Mouse (Mus musculus): Measurements from ENCODE around the gene Zg16. TPM values are rescaled to one million over a fixed set of nuclear protein-coding genes. Genes with fewer than 3 reads are reported as not detected.

Zg16 gene
- polyA plus RNA-seq, 1 experiment from 2014 or later = not detected

- Histone ChIP-seq H3K27ac (no peak overlapping the region), H3K4me1 (replicated peaks) (peaks cover 24% of the 10 kb centered on the region)
Observed at GRCm38 (mm10) chr7:127116331-127116935, 29.3 kb upstream of the Zg16 start.

DNA sequence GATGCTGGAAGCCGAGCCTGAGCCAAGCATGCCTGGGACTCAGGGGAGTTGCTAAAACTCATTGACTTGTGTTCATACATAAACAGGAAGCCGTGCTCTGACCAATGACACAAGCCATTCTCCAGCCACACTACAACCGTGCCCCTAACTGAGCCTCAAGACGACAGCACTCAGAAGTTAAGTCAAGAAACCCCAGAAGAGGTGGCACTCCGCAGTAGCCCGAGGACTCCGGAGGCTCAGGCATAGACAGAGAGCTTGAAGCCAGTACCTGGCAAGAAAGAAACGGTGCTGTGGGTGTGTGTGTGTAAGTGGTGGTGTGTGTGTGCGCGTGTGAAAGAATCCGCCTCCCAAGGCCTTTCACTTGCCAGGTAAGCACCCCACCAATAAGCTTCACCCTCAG lies 27.8 kb upstream of the Zg16 start:
- Histone ChIP-seq H3K36me3 (no peaks in the 10 kb centered on the region), H3K4me1 (replicated peaks) (peaks cover 21% of the 10 kb centered on the region), H3K27me3 (peaks cover 6% of the 10 kb centered on the region), H3K9ac (replicated peaks) (no peak overlapping the region), H3K9me3 (no peaks in the 10 kb centered on the region), H3K4me3 (replicated peaks) (no peak overlapping the region), H3K27ac (no peak overlapping the region), H3K4me2 (no peak overlapping the region)
- no peak for ATAC-seq (ENCODE audit: insufficient number of reproducible peaks, insufficient read depth, low FRiP score, low TSS enrichment, low read depth)
- WGBS = 83% methylated on average over 11 of the region's 11 CpGs

More at GRCm38 (mm10) chr7:127116331-127116935, 29.3 kb upstream of the Zg16 start:
- peaks cover 21% of the 10 kb centered on the region for H3K27me3 ChIP-seq
- H3K9ac ChIP-seq (replicated peaks) = 0 out of 2 replicates have a peak overlapping the region, but pooled peaks have one; percentile 31
- no peaks in the 10 kb centered on the region for H3K36me3 ChIP-seq
- ATAC-seq (ENCODE audit: insufficient number of reproducible peaks, insufficient read depth, low FRiP score, low TSS enrichment, low read depth) = no peak
- WGBS = 61% methylated on average over 11 of the region's 11 CpGs
- H3K9me3 ChIP-seq = no peaks in the 10 kb centered on the region
- H3K4me2 ChIP-seq = no peak overlapping the region
- H3K4me3 ChIP-seq (replicated peaks) = no peak overlapping the region

- no peak overlapping the region for H3K4me2 ChIP-seq
- no peak for ATAC-seq (ENCODE audit: insufficient number of reproducible peaks, insufficient read depth, low FRiP score, low TSS enrichment, low read depth)
Observed at GRCm38 (mm10) chr7:127113614-127114259, 26.6 kb upstream of the Zg16 start.

DNA sequence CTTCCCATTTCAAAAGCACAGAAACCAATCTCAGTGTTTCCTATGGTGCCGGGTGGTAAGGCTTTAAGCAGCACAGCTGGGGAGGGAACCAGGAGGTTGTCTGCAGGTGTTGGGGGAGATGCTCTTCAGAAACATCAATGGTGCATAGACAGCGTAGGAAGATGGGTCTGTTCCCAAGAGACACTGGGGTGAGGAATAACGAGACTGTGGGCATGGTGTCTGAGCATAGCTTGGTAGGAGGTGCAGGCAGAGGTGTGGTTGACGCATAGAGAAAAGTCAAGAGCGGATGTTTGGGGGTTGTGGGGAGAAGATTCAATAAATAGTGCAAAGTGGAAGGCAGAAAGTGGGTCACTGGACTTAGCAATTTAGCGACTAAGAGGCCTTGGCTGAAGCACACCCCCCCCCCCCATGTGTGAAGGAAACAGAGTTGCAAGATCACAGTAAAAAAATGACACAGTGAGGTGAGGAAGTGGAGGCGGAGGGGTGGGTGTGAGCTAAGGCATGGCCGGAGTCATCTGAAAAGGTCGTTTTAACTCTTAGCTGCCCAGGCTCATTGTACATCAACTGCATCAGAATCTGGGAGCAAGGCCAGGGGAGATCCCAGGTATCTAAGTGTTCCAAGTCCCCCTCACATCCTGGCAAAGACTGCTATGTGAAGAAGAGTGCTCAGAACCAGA lies 25.9 kb upstream of the Zg16 start:
- Histone ChIP-seq H3K9ac (replicated peaks) (no peak overlapping the region), H3K4me2 (no peak overlapping the region), H3K27ac (no peak overlapping the region), H3K4me1 (replicated peaks) (peaks cover 19% of the 10 kb centered on the region; the same call in 1 of the 2 replicates), H3K4me3 (replicated peaks) (no peak overlapping the region), H3K27me3 (no peaks in the 10 kb centered on the region; the same call in 1 of the 2 replicates), H3K9me3 (no peaks in the 10 kb centered on the region), H3K36me3 (no peaks in the 10 kb centered on the region)
- ATAC-seq (ENCODE audit: insufficient number of reproducible peaks, insufficient read depth, low FRiP score, low TSS enrichment, low read depth) = no peak
- WGBS = 38% methylated on average over 9 of the region's 9 CpGs

More at GRCm38 (mm10) chr7:127113614-127114259, 26.6 kb upstream of the Zg16 start:
- H3K27ac ChIP-seq = no peak overlapping the region
- 53% methylated on average over 12 of the region's 12 CpGs for WGBS
- no peak overlapping the region for H3K9ac ChIP-seq (replicated peaks)
- H3K27me3 ChIP-seq = no peaks in the 10 kb centered on the region; the same call in 1 of the 2 replicates
- H3K4me1 ChIP-seq (replicated peaks) = peaks cover 21% of the 10 kb centered on the region
- no peaks in the 10 kb centered on the region for H3K36me3 ChIP-seq
- no peaks in the 10 kb centered on the region for H3K9me3 ChIP-seq
- no peak overlapping the region for H3K4me3 ChIP-seq (replicated peaks)

- ATAC-seq (ENCODE audit: insufficient number of reproducible peaks, insufficient read depth, low FRiP score, low TSS enrichment, low read depth) = no peak
- 79% methylated on average over 12 of the region's 12 CpGs for WGBS
- no peak overlapping the region for H3K4me2 ChIP-seq
- H3K9me3 ChIP-seq = no peaks in the 10 kb centered on the region
- H3K4me3 ChIP-seq (replicated peaks) = no peak overlapping the region
- no peaks in the 10 kb centered on the region; the same call in 1 of the 2 replicates for H3K27me3 ChIP-seq
- H3K9ac ChIP-seq (replicated peaks) = no peak overlapping the region
- H3K4me1 ChIP-seq (replicated peaks) = peaks cover 12% of the 10 kb centered on the region; the same call in 1 of the 2 replicates
- H3K27ac ChIP-seq = no peak overlapping the region
- H3K36me3 ChIP-seq = no peaks in the 10 kb centered on the region
Observed at GRCm38 (mm10) chr7:127112251-127112841, 25.2 kb upstream of the Zg16 start.

DNA sequence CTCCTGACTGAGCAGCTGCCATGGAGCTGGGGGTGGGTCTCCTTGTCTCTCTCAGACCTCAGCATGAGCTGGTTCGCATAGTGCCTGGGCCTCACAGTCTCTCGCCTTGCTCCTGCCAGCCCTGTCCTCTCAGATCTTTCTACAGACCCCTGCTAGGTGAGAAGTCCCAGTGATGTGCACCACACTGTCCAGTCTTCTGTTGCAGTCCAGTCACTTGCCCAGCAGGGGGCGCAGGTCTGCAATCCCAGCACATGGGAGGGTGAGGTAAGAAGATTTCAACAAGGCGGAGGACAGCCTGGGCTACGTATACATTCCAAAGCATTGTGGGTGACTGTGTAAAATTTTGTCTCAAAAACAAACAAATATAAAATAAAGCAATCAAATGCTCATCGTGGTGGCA lies 24.3 kb upstream of the Zg16 start:
- Histone ChIP-seq H3K27me3 (no peaks in the 10 kb centered on the region; the same call in 1 of the 2 replicates), H3K9me3 (no peaks in the 10 kb centered on the region), H3K27ac (no peak overlapping the region), H3K36me3 (no peaks in the 10 kb centered on the region), H3K4me3 (replicated peaks) (no peak overlapping the region), H3K9ac (replicated peaks) (no peak overlapping the region), H3K4me1 (replicated peaks) (peaks cover 10% of the 10 kb centered on the region; the same call in 1 of the 2 replicates), H3K4me2 (no peak overlapping the region)
- WGBS = 39% methylated on average over 6 of the region's 6 CpGs
- ATAC-seq (ENCODE audit: insufficient number of reproducible peaks, insufficient read depth, low FRiP score, low TSS enrichment, low read depth) = no peak

DNA sequence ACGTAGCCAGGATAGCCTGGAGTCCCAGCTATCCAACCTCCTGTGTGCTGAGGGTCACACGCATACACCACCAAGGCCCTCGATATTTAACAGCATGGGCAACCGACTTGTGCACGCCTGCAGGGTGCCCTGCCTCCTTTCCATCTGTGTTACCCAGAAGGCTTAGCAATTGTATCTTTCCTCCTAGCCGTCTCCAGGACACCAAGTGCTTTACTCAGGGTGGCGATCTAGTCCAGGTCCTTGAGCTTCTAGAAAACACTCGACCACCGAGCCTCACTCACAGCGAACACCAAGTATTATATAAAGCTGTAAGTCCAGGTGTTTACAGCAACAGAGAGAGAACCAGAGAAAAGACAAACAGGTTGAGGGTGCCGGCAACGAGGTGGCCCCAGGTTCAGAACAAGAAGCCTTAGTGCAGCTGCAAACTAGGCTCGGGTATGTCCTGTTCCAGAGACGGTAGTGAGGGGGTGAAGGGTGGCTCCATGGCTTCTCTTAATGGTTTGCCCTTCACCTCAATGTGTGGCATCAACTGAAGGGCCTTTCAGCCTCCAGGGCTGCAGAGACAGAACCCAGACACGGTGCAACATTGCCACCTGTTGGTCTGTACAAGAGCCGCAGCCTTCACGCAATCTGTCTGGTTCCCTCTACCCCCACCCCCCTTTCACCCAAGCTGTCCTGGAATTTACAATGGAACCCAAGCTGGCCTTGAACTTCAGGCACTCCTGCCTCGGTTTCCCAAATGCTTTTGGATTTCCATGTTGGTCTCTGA lies 23.3 kb upstream of the Zg16 start:
- Histone ChIP-seq H3K9me3 (no peaks in the 10 kb centered on the region), H3K4me3 (replicated peaks) (no peak overlapping the region), H3K27ac (no peak overlapping the region), H3K4me2 (no peak overlapping the region), H3K4me1 (replicated peaks) (peaks cover 10% of the 10 kb centered on the region; the same call in 1 of the 2 replicates), H3K36me3 (no peaks in the 10 kb centered on the region), H3K9ac (replicated peaks) (no peak overlapping the region), H3K27me3 (no peaks in the 10 kb centered on the region; the same call in 1 of the 2 replicates)
- WGBS = 47% methylated on average over 18 of the region's 18 CpGs
- no peak; the same call in 1 of the 2 replicates for ATAC-seq (ENCODE audit: insufficient number of reproducible peaks, insufficient read depth, low FRiP score, low TSS enrichment, low read depth)

GRCm38 (mm10) chr7:127105551-127105950 lies 18.4 kb upstream of the Zg16 start:
- H3K4me1 ChIP-seq (replicated peaks) = 0 out of 2 replicates have a peak, but pooled peaks cover 8% of the 10 kb centered on the region
- 74% methylated on average over 7 of the region's 7 CpGs for WGBS
- H3K9ac ChIP-seq (replicated peaks) = no peak overlapping the region
- no peaks in the 10 kb centered on the region for H3K9me3 ChIP-seq
- H3K4me2 ChIP-seq = no peak overlapping the region
- ATAC-seq (ENCODE audit: insufficient number of reproducible peaks, insufficient read depth, low FRiP score, low TSS enrichment, low read depth) = no peak
- H3K27me3 ChIP-seq = no peaks in the 10 kb centered on the region
- H3K36me3 ChIP-seq = no peaks in the 10 kb centered on the region
- H3K27ac ChIP-seq = no peak overlapping the region
- no peak overlapping the region for H3K4me3 ChIP-seq (replicated peaks)

- Histone ChIP-seq H3K4me3 (replicated peaks) (peak overlapping the region; percentile 34), H3K36me3 (no peaks in the 10 kb centered on the region), H3K4me1 (replicated peaks) (0 out of 2 replicates have a peak, but pooled peaks cover 5% of the 10 kb centered on the region), H3K9ac (replicated peaks) (peak overlapping the region; percentile 56), H3K27ac (no peak overlapping the region), H3K4me2 (peak overlapping the region; percentile 53), H3K9me3 (no peaks in the 10 kb centered on the region), H3K27me3 (no peaks in the 10 kb centered on the region)
- WGBS = 16% methylated on average over 17 of the region's 17 CpGs
- peak; percentile 58; the same call in 1 of the 2 replicates for ATAC-seq (ENCODE audit: insufficient number of reproducible peaks, insufficient read depth, low FRiP score, low TSS enrichment, low read depth)
Observed at GRCm38 (mm10) chr7:127104560-127105332, 17.6 kb upstream of the Zg16 start.

DNA sequence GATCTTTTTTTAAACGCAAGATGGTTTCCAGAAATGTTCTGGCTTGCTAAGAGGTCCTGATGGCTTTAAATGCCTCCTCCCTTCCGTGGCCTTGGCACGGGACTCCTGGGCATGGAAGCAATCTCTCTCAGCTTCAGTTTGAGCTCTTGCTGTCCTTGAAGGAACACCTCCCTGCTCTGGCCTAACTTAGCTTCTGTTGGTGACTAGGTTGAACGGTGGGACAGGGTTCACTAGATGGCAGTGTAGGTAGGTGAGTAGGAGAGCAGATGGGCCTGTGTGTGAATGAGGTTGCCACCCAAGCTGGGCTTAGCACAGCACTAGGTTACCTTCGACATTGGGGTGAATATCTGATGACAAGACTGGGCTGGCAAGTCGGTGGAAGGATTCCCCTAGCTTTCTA lies 16.8 kb upstream of the Zg16 start:
- Histone ChIP-seq H3K4me2 (no peak overlapping the region), H3K36me3 (no peaks in the 10 kb centered on the region), H3K9me3 (no peaks in the 10 kb centered on the region), H3K4me3 (replicated peaks) (no peak overlapping the region), H3K9ac (replicated peaks) (no peak overlapping the region), H3K27ac (no peak overlapping the region), H3K27me3 (no peaks in the 10 kb centered on the region), H3K4me1 (replicated peaks) (0 out of 2 replicates have a peak, but pooled peaks cover 5% of the 10 kb centered on the region)
- WGBS = 72% methylated on average over 6 of the region's 6 CpGs
- no peak for ATAC-seq (ENCODE audit: insufficient number of reproducible peaks, insufficient read depth, low FRiP score, low TSS enrichment, low read depth)

Data from limb, embryonic 12.5 days (tissue).